Mouse (Mus musculus): ENCODE data around the gene Zfp354b. TPM values are rescaled to one million over a fixed set of nuclear protein-coding genes. Genes with fewer than 3 reads are reported as not detected.

Gene Zfp354b
- polyA plus RNA-seq (2015; fragmentation: Nextera tagmentation; extraction: Ambion mirVana), result 1.9 and 2.0 TPM in 2 replicates

DNA sequence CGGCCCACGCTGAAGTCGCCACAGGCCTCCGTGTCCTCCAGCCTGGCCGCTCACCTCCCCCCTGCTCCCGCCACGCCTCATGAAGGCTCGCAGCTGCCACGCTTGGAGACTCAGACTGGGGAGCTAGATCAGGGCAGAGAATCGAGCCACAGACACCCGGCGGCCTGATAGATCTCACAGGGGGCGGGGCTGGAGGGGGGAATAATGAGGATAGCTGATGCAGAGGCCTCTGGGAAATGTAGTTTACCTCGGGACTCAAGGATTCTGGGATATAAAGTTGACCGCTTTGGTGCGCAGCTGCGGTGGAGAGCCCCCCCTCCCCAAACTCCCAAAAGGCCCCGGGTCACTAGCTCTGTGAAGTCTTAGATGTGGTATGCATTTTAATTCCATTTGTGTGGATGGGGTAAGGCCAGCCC, at the start of gene Zfp354b:
Gene Zfp354b, minus strand, starts transcription at position 183 of the 416 bp plus-strand sequence.
- peak within 1 kb of the TSS; percentile 97 for H3K4me2 ChIP-seq (ENCODE audit: low read depth, low read length)
- peak; percentile 96 for ATAC-seq (ENCODE audit: low read depth)
- H3K27me3 ChIP-seq (ENCODE audit: control insufficient read depth, insufficient read depth, low read depth, low read length), result no peaks in the 10 kb centered on the region
- no peak within 1 kb of the TSS for H3K27ac ChIP-seq (ENCODE audit: low read length)
- H3K4me3 ChIP-seq (ENCODE audit: low read length), result peak within 1 kb of the TSS; percentile 56
- no peaks in the 10 kb centered on the region for H3K36me3 ChIP-seq (ENCODE audit: control insufficient read depth, insufficient read depth, low read length)
- H3K9ac ChIP-seq (ENCODE audit: low read length), result peak within 1 kb of the TSS; percentile 65
- H3K4me1 ChIP-seq (replicated peaks; ENCODE audit: control insufficient read depth, insufficient read depth, low read length), result no peaks in the 10 kb centered on the region; the same call in 1 of the 2 replicates
- no peaks in the 10 kb centered on the region for H3K9me3 ChIP-seq (ENCODE audit: control insufficient read depth, low read length)
- WGBS, result under 1% methylated on average over 18 of the region's 18 CpGs

DNA sequence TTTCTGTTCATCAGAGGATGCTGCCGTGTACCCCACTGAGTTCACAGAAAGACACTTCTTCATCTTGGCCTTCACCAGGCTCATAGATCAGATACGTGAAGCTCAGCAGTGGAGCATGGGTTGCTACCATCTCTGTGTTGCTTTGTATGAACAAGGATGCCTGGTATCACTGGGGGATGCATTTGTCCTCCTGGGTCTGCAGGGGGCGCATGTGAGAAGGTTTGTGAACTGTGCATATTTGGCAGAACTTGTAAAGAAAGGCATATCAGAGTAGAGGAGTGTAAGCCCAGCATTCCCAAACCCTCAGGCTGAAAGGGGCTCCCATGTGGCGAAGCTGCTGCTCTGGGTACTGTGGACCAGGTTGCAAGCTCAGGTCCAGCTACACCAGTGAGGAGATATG, 45.8 kb upstream of the Zfp354b start:
- Histone ChIP-seq H3K4me3 (ENCODE audit: low read length) (no peak overlapping the region), H3K27me3 (ENCODE audit: control insufficient read depth, insufficient read depth, low read depth, low read length) (no peaks in the 10 kb centered on the region), H3K4me1 (replicated peaks; ENCODE audit: control insufficient read depth, insufficient read depth, low read length) (no peaks in the 10 kb centered on the region), H3K27ac (ENCODE audit: low read length) (no peak overlapping the region), H3K36me3 (ENCODE audit: control insufficient read depth, insufficient read depth, low read length) (no peaks in the 10 kb centered on the region), H3K9ac (ENCODE audit: low read length) (no peak overlapping the region), H3K4me2 (ENCODE audit: low read depth, low read length) (no peak overlapping the region), H3K9me3 (ENCODE audit: control insufficient read depth, low read length) (0 out of 2 replicates have a peak, but pooled peaks cover 2% of the 10 kb centered on the region)
- ATAC-seq (ENCODE audit: low read depth), result no peak
- WGBS, result 60% methylated on average over 4 of the region's 4 CpGs

DNA sequence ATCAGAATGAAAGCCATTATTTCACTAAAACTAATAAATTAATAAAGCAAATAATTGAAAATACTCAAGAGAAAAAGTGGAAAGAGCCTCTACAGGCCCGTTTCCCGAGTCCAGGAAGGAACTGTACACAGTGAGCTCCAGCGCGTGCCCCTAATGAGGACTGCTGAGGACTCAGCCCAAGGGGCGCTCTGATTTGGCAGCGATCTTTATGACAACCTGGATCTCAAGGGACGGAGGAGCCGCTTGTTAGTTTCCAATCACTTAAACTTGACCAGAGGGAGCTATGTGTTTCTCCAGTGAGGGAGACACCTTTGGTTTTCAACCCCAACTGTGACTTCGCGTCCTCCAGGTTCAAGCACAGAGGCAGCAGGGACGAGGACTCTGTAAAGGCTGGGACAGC, 34.8 kb upstream of the Zfp354b start, which contains the start of gene Olfr1378:
Gene Olfr1378, plus strand, starts transcription at position 301 of the 400 bp plus-strand sequence.
- H3K36me3 ChIP-seq (ENCODE audit: control insufficient read depth, insufficient read depth, low read length), result no peaks in the 10 kb centered on the region
- no peaks in the 10 kb centered on the region for H3K27me3 ChIP-seq (ENCODE audit: control insufficient read depth, insufficient read depth, low read depth, low read length)
- H3K4me2 ChIP-seq (ENCODE audit: low read depth, low read length), result no peak within 1 kb of the TSS
- H3K4me1 ChIP-seq (replicated peaks; ENCODE audit: control insufficient read depth, insufficient read depth, low read length), result no peaks in the 10 kb centered on the region
- no peaks in the 10 kb centered on the region for H3K9me3 ChIP-seq (ENCODE audit: control insufficient read depth, low read length)
- ATAC-seq (ENCODE audit: low read depth), result no peak
- H3K4me3 ChIP-seq (ENCODE audit: low read length), result no peak within 1 kb of the TSS
- H3K9ac ChIP-seq (ENCODE audit: low read length), result no peak within 1 kb of the TSS
- H3K27ac ChIP-seq (ENCODE audit: low read length), result no peak within 1 kb of the TSS
- WGBS, result 83% methylated on average over 11 of the region's 11 CpGs

DNA sequence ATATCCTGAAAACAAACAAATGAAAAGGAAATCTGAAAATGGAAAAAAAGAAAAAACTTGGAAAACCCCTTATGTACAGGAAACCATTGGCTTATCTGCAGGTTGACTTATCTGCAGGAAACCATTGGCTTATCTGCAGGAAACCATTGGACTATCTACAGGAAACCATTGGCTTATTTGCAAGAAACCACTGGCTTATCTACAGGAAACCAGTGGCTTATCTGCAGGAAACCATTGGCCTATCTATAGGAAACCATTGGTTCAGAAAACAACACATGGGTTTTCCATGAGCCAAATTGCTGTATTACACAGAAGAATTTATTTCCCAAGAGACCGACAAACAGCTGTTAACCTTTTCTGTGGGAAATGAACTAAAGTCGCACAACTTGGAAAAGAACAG, 33.5 kb upstream of the Zfp354b start:
- WGBS, result 66% methylated on average over 2 of the region's 2 CpGs

DNA sequence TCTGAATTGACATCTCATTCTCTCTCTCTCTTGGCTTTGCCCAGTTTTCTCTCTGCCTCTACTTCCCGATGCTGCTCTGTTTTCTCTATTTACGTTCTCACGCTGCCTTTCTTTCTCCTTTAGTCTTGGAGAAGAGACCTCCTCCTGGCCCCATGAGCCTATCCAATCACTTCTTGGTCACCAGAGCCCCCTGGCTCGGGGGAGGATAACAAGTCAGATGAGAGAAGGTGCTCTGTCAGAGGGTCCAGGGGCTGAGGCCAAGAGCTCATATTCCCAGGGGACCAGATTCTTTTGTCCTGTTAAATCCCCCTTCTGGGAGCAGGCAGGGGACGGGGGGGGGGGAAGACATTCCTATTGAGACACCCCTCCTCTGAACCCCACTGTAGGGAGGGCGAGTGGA, 22.2 kb upstream of the Zfp354b start, which contains the start of gene Prop1:
Gene Prop1, minus strand, starts transcription at position 101 of the 400 bp plus-strand sequence.
- no peak for ATAC-seq (ENCODE audit: low read depth)
- H3K36me3 ChIP-seq (ENCODE audit: control insufficient read depth, insufficient read depth, low read length), result no peaks in the 10 kb centered on the region
- no peak within 1 kb of the TSS for H3K27ac ChIP-seq (ENCODE audit: low read length)
- H3K4me2 ChIP-seq (ENCODE audit: low read depth, low read length), result no peak within 1 kb of the TSS
- no peak within 1 kb of the TSS for H3K4me3 ChIP-seq (ENCODE audit: low read length)
- H3K9ac ChIP-seq (ENCODE audit: low read length), result no peak within 1 kb of the TSS
- H3K4me1 ChIP-seq (replicated peaks; ENCODE audit: control insufficient read depth, insufficient read depth, low read length), result no peaks in the 10 kb centered on the region
- no peaks in the 10 kb centered on the region for H3K9me3 ChIP-seq (ENCODE audit: control insufficient read depth, low read length)
- WGBS, result 65% methylated on average over 6 of the region's 6 CpGs
- H3K27me3 ChIP-seq (ENCODE audit: control insufficient read depth, insufficient read depth, low read depth, low read length), result no peaks in the 10 kb centered on the region

More for the DNA sequence above, 33.5 kb upstream of the Zfp354b start:
- no peak overlapping the region for H3K4me2 ChIP-seq (ENCODE audit: low read depth, low read length)
- no peak overlapping the region for H3K4me3 ChIP-seq (ENCODE audit: low read length)
- no peak for ATAC-seq (ENCODE audit: low read depth)
- H3K36me3 ChIP-seq (ENCODE audit: control insufficient read depth, insufficient read depth, low read length), result no peaks in the 10 kb centered on the region
- H3K9me3 ChIP-seq (ENCODE audit: control insufficient read depth, low read length), result no peaks in the 10 kb centered on the region
- no peaks in the 10 kb centered on the region for H3K27me3 ChIP-seq (ENCODE audit: control insufficient read depth, insufficient read depth, low read depth, low read length)
- no peaks in the 10 kb centered on the region for H3K4me1 ChIP-seq (replicated peaks; ENCODE audit: control insufficient read depth, insufficient read depth, low read length)
- H3K27ac ChIP-seq (ENCODE audit: low read length), result no peak overlapping the region
- H3K9ac ChIP-seq (ENCODE audit: low read length), result no peak overlapping the region

DNA sequence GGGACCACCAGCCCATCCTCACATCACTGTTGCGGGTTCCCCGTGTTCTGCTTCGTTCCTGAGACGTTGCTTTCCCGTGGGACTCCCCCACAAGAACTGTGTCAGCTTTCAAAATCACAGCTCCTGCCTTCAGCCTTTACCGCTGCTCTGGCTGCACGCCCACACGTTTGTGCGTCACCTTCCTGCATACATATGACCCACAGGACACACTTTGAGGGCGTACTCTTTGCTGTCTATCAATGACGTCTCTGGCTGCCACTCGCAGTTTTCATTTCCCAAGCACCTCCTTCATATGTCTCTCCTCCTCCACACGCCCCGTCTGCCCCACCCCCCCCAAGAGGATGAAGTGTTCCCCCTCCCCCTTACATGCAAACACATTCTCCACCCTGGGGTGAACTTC, 20.9 kb upstream of the Zfp354b start:
- Histone ChIP-seq H3K4me1 (replicated peaks; ENCODE audit: control insufficient read depth, insufficient read depth, low read length) (no peaks in the 10 kb centered on the region), H3K27me3 (ENCODE audit: control insufficient read depth, insufficient read depth, low read depth, low read length) (no peaks in the 10 kb centered on the region), H3K9ac (ENCODE audit: low read length) (no peak overlapping the region), H3K36me3 (ENCODE audit: control insufficient read depth, insufficient read depth, low read length) (no peaks in the 10 kb centered on the region), H3K4me3 (ENCODE audit: low read length) (no peak overlapping the region), H3K4me2 (ENCODE audit: low read depth, low read length) (no peak overlapping the region), H3K27ac (ENCODE audit: low read length) (no peak overlapping the region), H3K9me3 (ENCODE audit: control insufficient read depth, low read length) (no peaks in the 10 kb centered on the region)
- 44% methylated on average over 14 of the region's 14 CpGs for WGBS
- ATAC-seq (ENCODE audit: low read depth), result peak; percentile 71

DNA sequence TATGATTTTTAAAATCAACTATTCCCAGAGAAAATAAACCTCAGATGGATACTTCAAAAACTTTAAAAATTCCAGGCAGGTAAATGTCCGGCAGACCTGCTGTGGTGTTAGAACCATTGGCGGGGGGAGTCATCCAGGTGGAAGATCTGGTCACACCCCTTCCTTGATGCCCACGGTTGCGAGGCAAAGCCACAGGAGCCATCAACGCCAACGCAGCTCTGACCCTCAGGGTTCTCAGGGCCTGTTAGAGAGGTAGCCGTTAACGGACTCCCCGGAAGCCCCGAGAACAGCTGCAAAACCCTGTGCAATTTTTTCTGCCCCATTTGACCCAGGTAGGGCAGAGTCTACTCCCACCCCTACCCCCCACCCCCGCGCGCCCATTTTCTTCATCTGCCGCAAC, 12.1 kb upstream of the Zfp354b start, which contains the start of gene 4933414I15Rik:
Gene 4933414I15Rik, minus strand, starts transcription at position 260 of the 400 bp plus-strand sequence.
- Histone ChIP-seq H3K4me1 (replicated peaks; ENCODE audit: control insufficient read depth, insufficient read depth, low read length) (no peaks in the 10 kb centered on the region), H3K36me3 (ENCODE audit: control insufficient read depth, insufficient read depth, low read length) (no peaks in the 10 kb centered on the region), H3K4me3 (ENCODE audit: low read length) (no peak within 1 kb of the TSS), H3K9me3 (ENCODE audit: control insufficient read depth, low read length) (no peaks in the 10 kb centered on the region), H3K4me2 (ENCODE audit: low read depth, low read length) (no peak within 1 kb of the TSS), H3K27ac (ENCODE audit: low read length) (no peak within 1 kb of the TSS), H3K27me3 (ENCODE audit: control insufficient read depth, insufficient read depth, low read depth, low read length) (no peaks in the 10 kb centered on the region; the same call in 1 of the 2 replicates), H3K9ac (ENCODE audit: low read length) (no peak within 1 kb of the TSS)
- 77% methylated on average over 14 of the region's 14 CpGs for WGBS
- ATAC-seq (ENCODE audit: low read depth), result no peak

DNA sequence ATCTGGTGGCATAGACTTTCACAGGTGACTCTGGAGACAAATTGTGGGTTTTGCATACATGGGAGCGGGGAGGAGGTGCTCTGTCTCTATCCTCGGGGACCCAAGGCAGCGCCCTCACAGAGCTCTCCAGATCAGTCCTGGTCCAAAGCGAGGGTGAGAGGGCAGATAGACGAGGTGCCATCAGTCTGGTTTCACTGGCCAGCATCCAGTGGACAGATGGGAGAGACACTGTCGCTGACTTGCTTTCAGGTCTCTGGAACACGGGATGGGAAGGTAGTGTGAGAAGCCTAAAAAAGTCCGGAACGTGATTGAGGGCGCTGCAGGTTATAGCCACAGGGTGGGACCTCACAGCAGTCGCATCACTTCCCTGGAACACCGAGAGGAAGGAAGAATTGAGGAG, 11.0 kb upstream of the Zfp354b start:
- 60% methylated on average over 12 of the region's 12 CpGs for WGBS
- no peak for ATAC-seq (ENCODE audit: low read depth)
- H3K4me2 ChIP-seq (ENCODE audit: low read depth, low read length), result no peak overlapping the region

DNA sequence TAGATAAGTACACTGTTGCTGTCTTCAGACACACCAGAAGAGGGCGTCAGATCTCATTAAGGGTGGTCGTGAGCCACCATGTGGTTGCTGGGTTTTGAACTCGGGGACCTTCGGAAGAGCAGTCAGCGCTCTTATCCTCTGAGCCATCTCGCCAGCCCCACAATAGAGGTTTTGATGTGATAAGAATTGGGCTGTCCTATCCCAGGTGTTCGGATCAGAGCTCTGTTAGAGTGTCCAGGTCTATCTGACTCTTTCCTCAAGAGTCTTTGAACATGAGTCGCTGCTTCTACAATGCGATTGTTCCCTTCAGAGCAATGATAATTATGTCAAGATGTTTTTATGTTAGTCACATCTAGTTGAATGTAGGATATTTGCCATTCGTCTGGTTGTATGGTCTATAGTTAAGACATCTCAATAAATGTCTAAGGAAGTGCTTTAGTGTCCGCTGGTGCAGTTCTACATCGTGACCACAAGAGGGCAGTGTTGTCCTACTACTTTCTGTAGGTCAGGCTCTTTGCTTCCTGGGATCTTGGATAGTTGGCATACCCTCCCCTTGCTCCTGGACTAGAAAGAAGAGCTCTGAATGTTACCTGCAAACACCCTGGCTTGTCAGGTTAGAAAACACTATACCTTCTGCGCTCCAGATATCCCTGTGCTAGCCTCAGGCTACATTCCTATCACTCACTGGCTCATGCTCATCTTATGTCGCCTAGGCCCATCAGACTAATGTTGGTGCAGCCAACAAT, 8.4 kb upstream of the Zfp354b start:
- 34% methylated on average over 14 of the region's 14 CpGs for WGBS
- Histone ChIP-seq H3K9me3 (ENCODE audit: control insufficient read depth, low read length) (no peaks in the 10 kb centered on the region), H3K27ac (ENCODE audit: low read length) (no peak overlapping the region), H3K27me3 (ENCODE audit: control insufficient read depth, insufficient read depth, low read depth, low read length) (no peaks in the 10 kb centered on the region; the same call in 1 of the 2 replicates), H3K4me3 (ENCODE audit: low read length) (no peak overlapping the region), H3K36me3 (ENCODE audit: control insufficient read depth, insufficient read depth, low read length) (no peaks in the 10 kb centered on the region), H3K9ac (ENCODE audit: low read length) (no peak overlapping the region), H3K4me1 (replicated peaks; ENCODE audit: control insufficient read depth, insufficient read depth, low read length) (no peaks in the 10 kb centered on the region), H3K4me2 (ENCODE audit: low read depth, low read length) (no peak overlapping the region)
- ATAC-seq (ENCODE audit: low read depth), result 0 out of 2 replicates have a peak, but pooled peaks have one; percentile 26

More for the DNA sequence above, 11.0 kb upstream of the Zfp354b start:
- Histone ChIP-seq H3K27me3 (ENCODE audit: control insufficient read depth, insufficient read depth, low read depth, low read length) (no peaks in the 10 kb centered on the region; the same call in 1 of the 2 replicates), H3K27ac (ENCODE audit: low read length) (no peak overlapping the region), H3K9ac (ENCODE audit: low read length) (no peak overlapping the region), H3K36me3 (ENCODE audit: control insufficient read depth, insufficient read depth, low read length) (no peaks in the 10 kb centered on the region), H3K4me3 (ENCODE audit: low read length) (no peak overlapping the region), H3K4me1 (replicated peaks; ENCODE audit: control insufficient read depth, insufficient read depth, low read length) (no peaks in the 10 kb centered on the region), H3K9me3 (ENCODE audit: control insufficient read depth, low read length) (no peaks in the 10 kb centered on the region)
